Mouse (Mus musculus): ENCODE results near the gene Apol7a.
"Not testable (repeated sequence)": the region's sequence is repeated elsewhere in the genome, so short reads cannot be mapped to it uniquely, and the experiment has no call there.

DNA sequence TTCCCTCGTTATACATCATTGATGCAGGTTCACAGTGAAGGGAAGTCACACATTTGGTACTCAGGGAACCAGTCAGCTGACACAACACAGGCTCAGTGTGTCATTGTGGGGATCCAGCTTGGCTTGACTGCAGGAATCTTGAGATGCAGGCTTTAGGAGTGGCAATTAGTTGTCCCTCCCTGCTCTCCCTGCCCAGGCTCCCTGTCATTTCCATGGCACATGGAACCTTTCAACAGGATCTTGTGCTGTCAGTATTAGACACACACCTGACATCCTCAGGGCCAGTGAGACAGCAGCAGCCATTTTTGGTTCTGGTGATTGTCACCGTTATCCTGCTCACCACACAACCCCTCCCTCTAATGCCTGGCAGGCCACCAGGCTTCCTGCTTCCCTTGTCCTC lies 16.7 kb upstream of the Apol7a start:
- not testable (repeated sequence) for TF ChIP-seq CTCF (conservative IDR thresholded peaks at IDR 0.05; ENCODE audit: insufficient read depth, insufficient read length, low read depth, low read length); POLR2A (IDR thresholded peaks at IDR 0.05; ENCODE audit: low read depth, low read length)

All from kidney, adult 2 months (tissue).